Mouse (Mus musculus): ENCODE results near the gene Nhlh1. TPM values are rescaled to one million over a fixed set of nuclear protein-coding genes. Genes with fewer than 3 reads are reported as not detected.
A peak's percentile ranks its signal among the peaks of the same experiment; 100 is the strongest.

The Nhlh1 gene
- polyA plus RNA-seq, 1 experiment: not detected

GRCm38 (mm10) chr1:172027010-172027808, 30.2 kb downstream of the Nhlh1 start:
- peaks cover 4% of the 10 kb centered on the region for H3K4me1 ChIP-seq (ENCODE audit: control insufficient read depth, insufficient read depth, low read length)
- peak overlapping the region; percentile 77 for H3K4me3 ChIP-seq (ENCODE audit: low read depth, low read length)
- H3K27me3 ChIP-seq (ENCODE audit: control insufficient read depth, insufficient read depth, low read length, poor library complexity, severe bottlenecking): no peaks in the 10 kb centered on the region
- H3K36me3 ChIP-seq (ENCODE audit: control insufficient read depth, insufficient read depth, low read length, poor library complexity, severe bottlenecking): no peaks in the 10 kb centered on the region
- H3K9ac ChIP-seq (ENCODE audit: low read depth, poor library complexity, severe bottlenecking): peak overlapping the region; percentile 91
- TF ChIP-seq EP300 (IDR thresholded peaks at IDR 0.05; ENCODE audit: insufficient read depth, low read depth, low read length) (0 out of 2 replicates have a peak, but pooled peaks have one; percentile 27), POLR2A (IDR thresholded peaks at IDR 0.05; ENCODE audit: insufficient read depth, low read length) (no peak), CTCF (IDR thresholded peaks at IDR 0.05; ENCODE audit: low read depth, low read length) (no peak)
- no peak overlapping the region; the same call in 1 of the 2 replicates for H3K27ac ChIP-seq (ENCODE audit: insufficient read depth, low read length)
- no peaks in the 10 kb centered on the region for H3K9me3 ChIP-seq (replicated peaks; ENCODE audit: control insufficient read depth, insufficient read depth, low read length, poor library complexity, severe bottlenecking)

GRCm38 (mm10) chr1:172026201-172026901, 31.0 kb downstream of the Nhlh1 start:
- no peaks in the 10 kb centered on the region for H3K27me3 ChIP-seq (ENCODE audit: control insufficient read depth, insufficient read depth, low read length, poor library complexity, severe bottlenecking)
- peak overlapping the region; percentile 77 for H3K4me3 ChIP-seq (ENCODE audit: low read depth, low read length)
- TF ChIP-seq CTCF (IDR thresholded peaks at IDR 0.05; ENCODE audit: low read depth, low read length): no peak
- no peak for TF ChIP-seq EP300 (IDR thresholded peaks at IDR 0.05; ENCODE audit: insufficient read depth, low read depth, low read length)
- no peak for TF ChIP-seq POLR2A (IDR thresholded peaks at IDR 0.05; ENCODE audit: insufficient read depth, low read length)
- peaks cover 4% of the 10 kb centered on the region for H3K4me1 ChIP-seq (ENCODE audit: control insufficient read depth, insufficient read depth, low read length)
- H3K9ac ChIP-seq (ENCODE audit: low read depth, poor library complexity, severe bottlenecking): peak overlapping the region; percentile 91
- H3K36me3 ChIP-seq (ENCODE audit: control insufficient read depth, insufficient read depth, low read length, poor library complexity, severe bottlenecking): no peaks in the 10 kb centered on the region
- H3K27ac ChIP-seq (ENCODE audit: insufficient read depth, low read length): no peak overlapping the region
- H3K9me3 ChIP-seq (replicated peaks; ENCODE audit: control insufficient read depth, insufficient read depth, low read length, poor library complexity, severe bottlenecking): no peaks in the 10 kb centered on the region

GRCm38 (mm10) chr1:172025201-172025904, 32.0 kb downstream of the Nhlh1 start:
- no peak overlapping the region for H3K9ac ChIP-seq (ENCODE audit: low read depth, poor library complexity, severe bottlenecking)
- H3K27ac ChIP-seq (ENCODE audit: insufficient read depth, low read length): no peak overlapping the region
- TF ChIP-seq EP300 (IDR thresholded peaks at IDR 0.05; ENCODE audit: insufficient read depth, low read depth, low read length) (no peak), POLR2A (IDR thresholded peaks at IDR 0.05; ENCODE audit: insufficient read depth, low read length) (no peak), CTCF (IDR thresholded peaks at IDR 0.05; ENCODE audit: low read depth, low read length) (no peak)
- H3K4me3 ChIP-seq (ENCODE audit: low read depth, low read length): no peak overlapping the region
- no peaks in the 10 kb centered on the region for H3K27me3 ChIP-seq (ENCODE audit: control insufficient read depth, insufficient read depth, low read length, poor library complexity, severe bottlenecking)
- no peaks in the 10 kb centered on the region for H3K36me3 ChIP-seq (ENCODE audit: control insufficient read depth, insufficient read depth, low read length, poor library complexity, severe bottlenecking)
- no peaks in the 10 kb centered on the region for H3K9me3 ChIP-seq (replicated peaks; ENCODE audit: control insufficient read depth, insufficient read depth, low read length, poor library complexity, severe bottlenecking)
- peaks cover 4% of the 10 kb centered on the region for H3K4me1 ChIP-seq (ENCODE audit: control insufficient read depth, insufficient read depth, low read length)

- Histone ChIP-seq H3K9ac (ENCODE audit: low read depth, poor library complexity, severe bottlenecking) (no peak overlapping the region), H3K4me1 (ENCODE audit: control insufficient read depth, insufficient read depth, low read length) (peaks cover 4% of the 10 kb centered on the region), H3K36me3 (ENCODE audit: control insufficient read depth, insufficient read depth, low read length, poor library complexity, severe bottlenecking) (no peaks in the 10 kb centered on the region), H3K27ac (ENCODE audit: insufficient read depth, low read length) (0 out of 2 replicates have a peak overlapping the region, but pooled peaks have one; percentile 3), H3K4me3 (ENCODE audit: low read depth, low read length) (no peak overlapping the region), H3K27me3 (ENCODE audit: control insufficient read depth, insufficient read depth, low read length, poor library complexity, severe bottlenecking) (no peaks in the 10 kb centered on the region), H3K9me3 (replicated peaks; ENCODE audit: control insufficient read depth, insufficient read depth, low read length, poor library complexity, severe bottlenecking) (no peaks in the 10 kb centered on the region)
- TF ChIP-seq CTCF (IDR thresholded peaks at IDR 0.05; ENCODE audit: low read depth, low read length) (no peak), EP300 (IDR thresholded peaks at IDR 0.05; ENCODE audit: insufficient read depth, low read depth, low read length) (peak; percentile 79)
These were observed 33.1 kb downstream of the Nhlh1 start for GRCm38 (mm10) chr1:172024140-172024895.

GRCm38 (mm10) chr1:172019863-172020521, 37.4 kb downstream of the Nhlh1 start:
- H3K4me1 ChIP-seq (ENCODE audit: control insufficient read depth, insufficient read depth, low read length): peaks cover 10% of the 10 kb centered on the region
- H3K9ac ChIP-seq (ENCODE audit: low read depth, poor library complexity, severe bottlenecking): no peak overlapping the region
- H3K27me3 ChIP-seq (ENCODE audit: control insufficient read depth, insufficient read depth, low read length, poor library complexity, severe bottlenecking): no peaks in the 10 kb centered on the region
- H3K4me3 ChIP-seq (ENCODE audit: low read depth, low read length): no peak overlapping the region
- H3K9me3 ChIP-seq (replicated peaks; ENCODE audit: control insufficient read depth, insufficient read depth, low read length, poor library complexity, severe bottlenecking): no peaks in the 10 kb centered on the region
- no peak for TF ChIP-seq POLR2A (IDR thresholded peaks at IDR 0.05; ENCODE audit: insufficient read depth, low read length)
- TF ChIP-seq EP300 (IDR thresholded peaks at IDR 0.05; ENCODE audit: insufficient read depth, low read depth, low read length): no peak
- TF ChIP-seq CTCF (IDR thresholded peaks at IDR 0.05; ENCODE audit: low read depth, low read length): no peak
- H3K36me3 ChIP-seq (ENCODE audit: control insufficient read depth, insufficient read depth, low read length, poor library complexity, severe bottlenecking): no peaks in the 10 kb centered on the region
- H3K27ac ChIP-seq (ENCODE audit: insufficient read depth, low read length): no peak overlapping the region

Data from ES-Bruce4 (cell line).